Mouse (Mus musculus): Measurements from ENCODE around the gene Cask.

Gene Cask

DNA sequence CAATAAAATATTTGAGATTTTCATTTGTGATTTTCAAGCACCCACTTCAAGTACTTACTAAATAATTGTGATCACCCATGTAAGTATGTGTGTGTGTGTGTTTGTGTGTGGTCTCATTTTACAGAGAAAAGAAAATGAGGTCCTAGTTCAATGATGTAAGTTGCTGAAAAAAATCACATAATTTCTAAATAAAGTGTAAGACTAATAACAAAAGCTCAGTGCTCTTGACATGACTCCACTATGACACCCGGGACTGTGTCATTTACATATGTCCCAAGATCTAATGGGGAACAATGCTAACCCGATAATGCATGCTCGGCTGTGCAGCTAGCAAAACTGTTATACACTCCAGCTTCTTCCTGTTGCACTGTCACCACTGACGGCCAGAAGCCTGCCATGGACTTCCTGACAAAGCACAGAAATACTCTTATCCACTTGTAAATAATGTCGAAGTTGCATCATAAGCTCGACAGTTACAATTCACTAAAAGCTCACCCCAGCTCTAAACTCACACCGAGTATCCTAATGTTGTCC is 130.8 kb downstream of the Cask start:
- no peak for DNase-seq (ENCODE audit: low read depth, low spot score)

DNA sequence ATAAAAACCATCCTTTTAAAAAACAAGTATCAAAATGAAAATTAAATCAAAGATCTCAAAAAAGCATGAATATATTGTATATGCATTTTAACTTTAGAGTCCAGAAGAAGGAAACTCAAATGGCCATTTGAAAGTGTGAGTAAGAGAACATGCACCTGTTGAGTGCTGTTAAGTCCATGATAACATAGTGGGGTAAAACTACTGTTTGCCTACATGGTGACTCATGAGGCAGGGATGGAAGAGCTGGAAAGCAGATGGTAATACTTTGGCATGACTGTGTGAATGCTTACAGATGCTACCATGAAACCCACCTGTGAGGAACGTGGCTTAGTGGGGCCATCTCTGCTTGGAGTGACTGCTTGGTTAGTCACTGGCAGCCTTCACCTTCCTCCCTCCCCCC is 132.9 kb downstream of the Cask start:
- DNase-seq (ENCODE audit: low read depth, low spot score), result no peak

DNA sequence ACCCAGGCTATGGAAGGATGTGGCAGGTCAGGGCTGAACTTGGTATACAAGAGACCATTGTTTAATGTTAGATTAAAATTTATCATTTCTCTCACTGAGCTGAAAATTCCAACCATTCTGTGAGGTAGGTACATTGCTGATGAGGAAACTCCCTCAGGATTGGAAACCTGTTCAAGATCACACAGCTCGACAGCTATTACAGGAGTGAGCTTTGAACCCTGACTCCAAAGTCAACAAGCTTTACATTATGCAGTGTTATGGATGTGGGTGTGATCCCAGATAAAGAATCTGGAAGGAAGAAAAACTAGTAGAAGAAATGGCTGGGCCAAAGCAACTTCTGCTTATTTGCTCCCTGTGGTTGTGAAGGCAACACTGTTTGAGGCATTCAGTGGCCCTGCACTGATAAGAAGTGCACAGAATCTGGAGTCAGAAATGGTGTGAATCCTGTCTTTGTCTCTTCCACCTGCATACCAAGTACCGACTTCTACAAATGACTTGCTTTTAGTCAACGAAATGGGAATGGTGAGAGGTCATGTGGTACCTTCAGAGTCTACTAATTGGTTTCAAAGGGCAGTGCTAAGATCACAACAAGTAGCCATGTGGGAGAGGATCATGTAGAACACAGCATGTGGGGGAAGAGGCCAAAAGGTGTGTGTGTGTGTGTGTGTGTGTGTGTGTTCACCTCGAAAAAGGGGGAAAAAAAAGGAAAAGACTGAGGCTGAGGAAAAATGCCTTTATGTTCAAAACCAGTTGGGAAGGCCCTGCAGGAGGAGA is 134.2 kb downstream of the Cask start:
- DNase-seq (ENCODE audit: low read depth, low spot score), result no peak

DNA sequence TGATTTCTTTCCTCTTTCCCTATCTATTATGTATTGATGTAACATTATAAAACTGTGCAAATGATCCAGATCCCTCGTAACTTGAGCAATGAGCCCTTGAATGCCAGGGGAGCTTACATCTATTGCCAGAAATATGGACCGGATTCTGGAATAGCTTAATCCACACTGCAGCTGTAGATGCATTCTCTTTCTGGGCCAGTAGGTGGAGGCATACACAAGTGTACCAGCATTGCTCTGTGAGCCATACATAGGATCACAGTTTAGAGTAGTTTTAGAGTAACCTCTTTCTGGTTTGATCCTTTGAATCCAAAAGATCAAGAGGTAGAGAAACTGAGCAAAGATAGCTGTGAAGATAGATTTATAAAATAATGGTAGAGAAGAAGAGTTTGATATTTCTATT is 141.0 kb downstream of the Cask start:
- DNase-seq (ENCODE audit: low read depth, low spot score), result peak; percentile 16

DNA sequence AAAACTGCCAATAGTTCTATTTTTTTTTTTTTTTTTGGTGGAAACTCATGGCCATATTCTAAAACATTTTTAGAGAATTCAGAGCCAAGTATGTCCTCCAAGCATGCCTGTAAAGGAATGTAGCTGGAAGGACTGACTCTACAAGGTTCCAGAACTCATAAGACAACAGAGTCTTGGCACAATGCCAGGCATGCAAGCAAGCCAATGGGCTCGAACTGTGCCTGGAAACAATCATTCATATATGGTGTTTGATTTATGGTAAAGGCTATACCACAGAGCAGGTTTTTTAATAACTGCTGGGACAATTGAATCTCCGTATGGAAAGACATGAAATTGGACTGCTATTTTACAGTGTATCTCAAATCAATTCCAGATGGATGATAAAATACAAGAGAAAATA is 146.1 kb downstream of the Cask start:
- peak; percentile 9 for DNase-seq (ENCODE audit: low read depth, low spot score)

DNA sequence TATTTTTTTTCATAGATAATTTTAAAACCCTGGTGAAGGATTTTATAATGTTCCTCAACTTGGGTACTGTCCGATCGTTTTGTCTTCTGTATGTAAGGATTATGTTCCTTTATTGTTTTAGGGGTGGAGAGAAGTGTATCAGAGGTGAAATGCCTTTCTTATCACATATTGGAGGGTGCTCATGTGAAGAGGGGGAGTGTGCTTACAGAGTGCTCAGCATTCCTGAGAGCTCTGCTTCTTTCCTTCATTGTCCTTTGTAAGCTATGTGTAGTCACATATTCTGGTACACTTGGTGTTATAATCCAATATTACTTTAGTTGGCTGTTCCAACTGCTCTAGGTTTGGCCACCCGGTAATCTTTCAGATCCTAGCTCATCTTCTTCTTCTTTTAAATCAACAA is 150.5 kb downstream of the Cask start:
- DNase-seq (ENCODE audit: low read depth, low spot score), result no peak

DNA sequence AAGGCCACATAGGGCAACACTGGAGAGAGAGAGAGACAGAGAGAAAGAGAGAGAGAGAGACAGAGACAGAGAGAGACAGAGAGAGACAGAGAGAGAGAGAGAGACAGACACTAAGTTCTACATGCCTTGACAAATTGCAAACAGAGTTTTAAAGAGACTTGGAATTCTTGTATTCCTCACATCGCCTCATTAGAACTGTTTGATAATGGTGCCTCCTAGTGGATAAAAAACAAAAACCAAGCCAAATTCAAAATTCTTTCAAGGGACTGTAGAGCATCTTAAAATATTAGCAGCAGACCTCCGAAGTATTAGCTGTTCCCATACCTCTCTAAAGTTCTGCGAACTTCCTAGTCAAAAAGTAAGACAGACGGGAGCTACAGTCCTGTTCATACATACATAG is 159.3 kb downstream of the Cask start:
- DNase-seq (ENCODE audit: low read depth, low spot score), result no peak

DNA sequence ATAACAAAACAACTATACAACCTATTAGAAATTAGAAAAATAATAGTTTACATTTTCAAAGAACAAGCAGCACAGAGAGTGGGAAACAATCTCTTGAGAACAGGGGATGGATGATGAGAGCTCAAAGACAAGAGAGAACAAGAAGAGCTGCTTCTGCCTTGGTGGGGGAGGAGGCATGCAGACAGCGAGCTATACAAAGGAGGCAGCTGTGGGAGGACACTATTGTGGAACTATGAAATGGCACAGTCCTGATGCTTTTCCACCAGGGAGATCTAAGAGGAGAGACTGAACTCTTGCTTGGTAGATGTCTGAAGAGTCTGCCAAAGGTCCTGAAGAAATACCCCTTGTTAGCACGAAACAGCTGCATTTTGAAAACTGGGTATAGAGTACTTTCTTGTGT is 162.8 kb downstream of the Cask start:
- no peak for DNase-seq (ENCODE audit: low read depth, low spot score)

DNA sequence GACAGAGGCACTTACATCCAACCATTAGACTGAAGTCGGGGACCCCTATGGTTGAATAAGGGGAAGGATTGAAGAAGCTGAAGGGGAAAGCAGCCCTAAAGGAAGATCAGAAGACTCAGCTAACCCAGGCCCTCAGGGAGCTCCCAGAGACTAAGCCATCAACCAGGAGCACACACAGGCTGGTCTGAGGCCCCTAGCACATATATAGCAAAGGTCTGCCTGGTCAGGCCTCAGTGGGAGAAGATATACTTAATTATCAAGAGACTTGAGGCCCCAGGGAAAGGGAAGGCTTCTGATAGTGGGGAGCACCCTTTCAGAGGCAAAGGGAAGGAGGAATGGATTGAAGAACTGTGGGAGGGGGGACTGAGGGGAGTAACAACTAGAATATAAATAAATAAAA is 164.6 kb downstream of the Cask start:
- no peak for DNase-seq (ENCODE audit: low read depth, low spot score)

DNA sequence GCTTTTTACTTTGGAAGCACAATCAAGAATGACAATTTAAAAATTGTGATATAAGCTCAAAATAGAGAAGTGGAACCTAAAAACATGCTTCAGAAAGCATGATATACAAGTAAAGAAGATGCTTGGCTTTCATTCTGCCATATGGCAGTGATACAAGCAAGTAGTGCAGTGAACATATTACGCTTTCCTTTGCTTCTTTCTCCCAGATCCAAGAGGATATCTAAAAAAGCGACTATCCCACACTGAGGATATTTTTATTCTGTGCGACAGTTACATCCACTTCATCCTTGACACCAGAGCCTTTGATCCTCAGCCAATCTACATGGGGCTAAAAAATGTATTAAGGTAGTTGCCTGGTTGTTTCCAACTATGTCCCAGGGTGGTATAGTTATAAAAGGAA is 169.4 kb downstream of the Cask start:
- DNase-seq (ENCODE audit: low read depth, low spot score), result no peak

DNA sequence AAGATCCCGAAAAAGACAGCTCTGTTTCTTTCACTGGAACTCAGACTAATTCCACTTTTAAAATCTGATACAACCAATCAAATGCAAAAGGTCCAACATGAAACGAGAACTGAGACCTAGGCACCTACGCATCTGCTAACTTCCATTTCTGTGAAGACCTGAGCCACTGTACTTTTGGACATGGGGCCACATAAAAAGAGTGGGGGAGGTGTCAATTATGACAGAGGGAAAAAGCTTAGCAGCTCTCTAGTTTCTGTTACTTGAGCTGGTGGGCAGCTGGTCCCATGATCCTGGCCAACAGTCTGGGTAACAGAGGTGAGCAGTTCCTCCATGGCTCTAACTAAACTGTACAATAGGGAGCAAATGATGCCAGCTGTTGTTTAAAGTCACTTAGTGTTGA is 178.2 kb downstream of the Cask start:
- no peak for DNase-seq (ENCODE audit: low read depth, low spot score)

DNA sequence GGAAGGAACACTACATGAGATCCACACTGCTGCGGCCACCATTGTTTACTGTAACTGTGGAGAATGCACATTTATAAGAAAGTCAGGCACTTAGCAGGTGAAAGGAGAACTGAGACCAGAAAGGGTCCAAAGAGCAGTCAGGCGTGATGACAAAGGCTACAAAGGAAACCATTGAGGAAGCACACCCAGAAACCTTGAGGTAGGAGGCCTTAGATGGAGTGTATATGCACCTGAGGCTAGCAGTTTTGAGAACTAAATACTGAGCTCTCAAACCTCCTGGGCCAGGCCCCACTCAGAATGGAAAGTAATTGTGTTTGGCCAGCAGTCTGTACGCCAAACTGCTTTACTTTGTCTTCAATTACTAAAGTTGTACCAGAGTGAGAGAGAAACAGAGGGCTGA is 180.8 kb downstream of the Cask start:
- DNase-seq (ENCODE audit: low read depth, low spot score), result no peak

DNA sequence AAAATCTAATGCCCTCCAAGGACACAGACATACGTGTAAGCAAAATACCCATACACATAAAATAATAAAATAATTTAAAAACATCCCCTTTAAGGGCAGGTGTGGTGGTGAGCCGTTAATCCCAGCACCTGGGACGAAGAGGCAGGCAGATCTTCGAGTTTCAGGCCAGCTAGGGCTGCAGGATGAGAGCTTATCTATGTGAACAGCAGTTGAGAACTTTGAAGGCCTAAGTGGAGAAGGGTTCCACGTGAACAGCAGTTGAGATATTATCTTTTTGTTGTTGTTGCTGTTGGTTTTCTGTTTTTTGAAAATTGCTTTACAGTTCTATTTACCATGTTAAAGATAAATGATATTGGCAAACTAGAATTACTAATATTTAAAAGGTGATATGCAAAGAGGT is 182.3 kb downstream of the Cask start:
- DNase-seq (ENCODE audit: low read depth, low spot score), result no peak

DNA sequence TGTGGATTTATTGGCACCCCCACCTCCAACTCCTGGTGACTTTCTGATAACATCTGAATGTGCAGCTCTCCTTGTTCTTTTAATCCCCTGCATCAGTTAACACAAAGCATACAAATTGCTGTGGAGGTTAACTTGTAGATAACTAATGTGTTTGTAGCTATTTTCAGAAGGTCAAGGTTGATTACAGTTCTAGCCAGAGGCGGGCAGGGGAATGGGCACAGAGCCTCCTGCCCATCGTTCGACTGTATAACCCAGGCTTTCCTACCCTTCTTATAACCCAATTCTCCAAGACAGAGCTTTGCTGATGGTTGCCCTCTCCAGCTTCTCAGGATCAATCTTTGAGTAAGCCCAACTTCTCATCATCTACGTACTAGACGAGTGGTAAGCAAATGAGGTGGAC is 190.1 kb downstream of the Cask start, which contains the start of gene Gpr82:
Gpr82 (plus strand) TSS at position 301 of the 400 bp plus-strand sequence.
- DNase-seq (ENCODE audit: low read depth, low spot score), result no peak

DNA sequence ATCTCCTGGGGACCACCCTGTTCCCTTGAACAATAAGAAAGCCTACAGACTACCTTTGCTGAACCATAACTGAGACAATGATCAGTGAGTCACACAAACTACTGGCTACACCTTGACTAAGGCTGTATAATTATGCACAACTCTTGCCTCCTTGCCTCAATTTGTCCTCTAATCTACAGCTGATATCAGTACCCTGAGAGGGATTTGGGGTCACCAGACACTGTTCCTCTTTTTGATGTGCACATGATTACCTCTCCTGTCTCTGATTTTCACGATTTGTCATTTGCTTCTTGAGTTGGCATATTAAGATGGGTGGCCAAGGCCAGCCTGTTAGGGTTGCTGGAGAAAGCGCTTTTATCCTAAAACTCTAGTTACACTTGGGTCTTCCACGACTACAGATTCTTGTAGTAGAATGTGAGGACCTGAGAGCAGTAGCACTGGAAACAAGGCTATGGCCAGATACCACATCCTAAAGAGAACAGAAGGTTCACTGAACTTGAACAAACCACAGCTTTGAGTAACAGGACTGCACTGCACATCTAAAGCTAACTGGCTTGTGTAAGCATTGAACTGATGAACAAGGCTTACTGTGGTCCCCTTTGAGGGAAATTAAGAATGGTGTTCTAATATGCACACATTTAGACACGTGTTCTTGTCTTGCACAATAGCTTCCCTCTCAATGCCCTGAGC is 191.8 kb downstream of the Cask start:
- DNase-seq (ENCODE audit: low read depth, low spot score), result no peak

DNA sequence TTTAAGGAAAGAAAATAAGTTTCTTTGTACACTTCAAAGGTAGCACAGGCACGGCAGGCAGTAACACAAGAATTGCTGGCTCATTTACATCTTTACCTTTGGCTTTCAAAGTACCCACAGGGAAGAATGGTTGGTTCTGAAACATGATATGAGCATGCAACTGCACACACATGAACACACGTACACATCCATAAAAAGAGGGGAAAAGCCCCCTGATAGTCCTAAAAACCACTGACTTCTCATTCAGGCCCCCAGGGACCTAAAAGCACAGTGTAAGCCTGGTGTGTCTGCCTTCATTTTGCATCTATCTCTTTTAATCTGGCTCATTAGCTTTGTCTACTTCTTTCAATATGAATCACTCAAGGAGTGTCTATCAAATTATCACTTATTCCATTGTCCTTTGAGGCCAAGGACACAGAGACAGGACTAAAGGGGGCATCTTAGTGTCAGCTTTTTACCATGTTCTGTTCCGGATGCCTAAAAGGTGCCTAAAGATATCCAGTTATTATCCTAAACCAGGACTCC is 192.5 kb downstream of the Cask start:
- DNase-seq (ENCODE audit: low read depth, low spot score), result no peak

DNA sequence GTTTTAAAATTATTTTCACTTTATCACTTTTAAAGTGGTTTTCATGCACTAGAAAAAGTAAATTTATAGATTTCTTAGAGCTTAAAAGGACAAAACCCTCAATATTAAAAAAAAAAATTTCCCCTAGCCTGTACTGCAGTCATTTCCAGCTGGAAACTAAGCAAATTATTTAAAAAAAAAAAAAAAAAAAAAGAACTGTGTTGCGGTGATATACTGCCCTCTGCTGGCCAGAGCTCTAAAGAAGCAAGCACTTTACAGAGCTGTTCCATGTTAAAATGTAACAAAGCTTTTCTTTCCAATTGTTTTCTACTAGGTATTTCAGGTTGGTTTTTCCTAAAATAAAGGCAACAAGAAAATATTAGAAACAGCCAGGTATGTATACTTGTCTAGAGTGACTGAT is 194.4 kb downstream of the Cask start:
- DNase-seq (ENCODE audit: low read depth, low spot score), result peak; percentile 41

DNA sequence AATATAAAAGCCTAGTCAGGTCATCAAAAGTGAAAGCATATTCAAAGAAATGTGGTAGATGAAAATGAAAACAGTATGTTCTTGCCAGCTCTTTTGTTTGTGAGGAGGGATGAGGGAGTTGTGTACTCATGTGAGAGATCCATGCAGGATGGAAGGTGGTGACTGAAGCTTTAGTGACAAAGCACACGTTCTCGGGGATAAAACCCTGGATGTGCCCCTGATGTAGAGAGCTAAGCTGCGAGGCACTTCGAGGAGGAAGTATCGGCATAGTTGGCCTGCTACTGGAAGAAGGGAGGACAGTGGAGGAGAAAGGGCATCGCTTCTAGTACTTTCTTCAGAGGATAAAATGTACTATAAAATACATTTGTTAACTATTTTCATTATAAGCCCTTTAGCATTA is 195.3 kb downstream of the Cask start:
- no peak for DNase-seq (ENCODE audit: low read depth, low spot score)

DNA sequence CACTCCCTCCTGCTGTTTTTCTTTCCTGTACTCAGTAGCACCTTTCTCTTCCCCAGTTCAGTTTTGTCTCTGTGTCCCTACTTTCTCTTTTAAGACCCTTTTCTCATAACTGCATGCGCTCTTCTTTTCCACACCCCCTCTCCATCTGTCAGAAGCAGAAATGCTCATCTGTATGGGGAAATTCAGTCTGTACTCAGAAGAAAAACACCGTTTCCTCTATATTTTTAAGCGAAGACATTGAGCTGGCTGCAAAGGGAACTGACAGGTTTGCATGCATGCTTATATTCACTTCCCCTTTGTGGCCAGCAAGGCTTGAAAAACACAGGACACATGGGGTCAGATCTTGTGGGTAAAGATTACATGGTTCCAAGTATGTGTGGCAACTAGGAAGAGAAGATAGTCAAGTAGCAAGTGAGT is 196.2 kb downstream of the Cask start:
- no peak for DNase-seq (ENCODE audit: low read depth, low spot score)

DNA sequence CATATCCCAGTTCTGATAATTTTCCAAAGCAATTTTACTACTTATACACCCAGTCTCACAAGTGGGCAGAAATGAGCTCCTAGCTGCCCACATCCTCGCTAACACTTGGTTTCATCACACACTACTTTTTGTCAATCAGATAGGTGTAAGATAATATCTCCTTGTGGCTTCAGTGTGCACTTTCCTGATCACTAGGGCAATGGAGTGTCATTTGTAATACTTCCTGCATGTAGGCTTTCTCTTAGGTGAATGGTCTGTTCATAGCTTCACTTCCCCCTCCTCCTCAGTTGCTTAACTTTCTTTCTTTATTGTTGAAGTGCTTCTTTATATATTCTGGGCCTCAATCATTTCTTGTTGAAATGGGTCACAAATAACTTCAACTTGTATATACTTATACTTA is 198.9 kb downstream of the Cask start:
- no peak for DNase-seq (ENCODE audit: low read depth, low spot score)

DNA sequence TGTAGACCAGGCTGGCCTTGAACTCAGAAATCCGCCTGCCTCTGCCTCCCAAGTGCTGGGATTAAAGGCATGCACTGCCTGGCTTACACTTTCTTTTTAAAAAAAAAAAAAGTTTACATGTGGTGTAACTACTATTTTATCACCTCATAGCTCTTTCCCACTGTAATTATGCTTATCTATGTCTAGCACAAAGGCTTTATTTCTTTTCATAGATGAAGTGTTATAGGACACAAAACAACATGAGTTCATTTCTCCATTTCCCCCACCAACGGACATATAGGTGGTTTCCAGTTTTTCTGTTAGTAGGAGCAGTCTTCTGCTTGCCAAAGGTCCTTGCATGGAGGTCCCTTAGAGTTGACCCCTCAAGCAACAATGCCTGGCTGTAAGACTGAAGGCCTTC is 199.3 kb downstream of the Cask start:
- no peak for DNase-seq (ENCODE audit: low read depth, low spot score)

DNA sequence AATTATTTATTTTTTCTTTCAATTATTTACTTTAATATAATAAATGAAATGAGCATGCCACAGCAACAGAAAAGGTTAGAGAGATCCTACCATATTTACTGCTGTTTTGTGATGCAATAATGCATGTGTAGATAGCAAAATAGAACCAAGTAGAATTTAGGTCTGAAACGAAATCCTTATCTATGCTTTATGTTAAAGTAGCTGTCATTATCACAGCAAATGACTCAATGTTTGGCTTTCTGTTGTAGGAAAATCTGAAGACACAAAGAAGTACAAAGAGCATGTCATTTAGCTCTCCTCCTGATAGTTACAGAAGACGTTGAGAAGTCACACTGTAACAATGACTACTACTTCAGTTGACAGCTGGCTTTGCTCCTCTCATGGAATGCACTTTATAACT is 212.3 kb downstream of the Cask start:
- no peak for DNase-seq (ENCODE audit: low read depth, low spot score)

DNA sequence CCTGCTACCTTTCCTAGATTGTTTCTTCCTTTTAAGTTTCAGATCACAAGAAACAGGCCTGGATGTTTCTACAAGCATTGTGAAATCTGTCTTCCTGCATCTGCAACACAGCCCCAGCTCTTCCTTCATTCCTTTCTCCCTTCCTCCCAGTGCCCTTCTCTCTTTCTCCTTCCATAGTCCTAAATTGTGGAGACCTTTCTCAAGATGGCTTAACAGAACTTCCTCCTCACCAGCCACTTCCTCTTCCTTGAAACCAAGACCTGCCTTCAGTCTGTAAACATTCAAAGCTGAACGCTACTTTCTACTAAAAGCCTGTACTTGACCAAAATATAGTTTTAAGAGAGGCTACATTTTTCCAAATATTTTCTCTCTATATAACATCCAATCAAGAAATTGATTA is 214.8 kb downstream of the Cask start:
- DNase-seq (ENCODE audit: low read depth, low spot score), result no peak
